Mouse (Mus musculus) bone marrow, adult 2 months (tissue): ENCODE measurements around the gene Podxl.

ENCODE experiments used
- CTCF ChIP-seq: fragments of 200-500 bp; IDR thresholded peaks from 2 replicates; pipeline ENCODE4 v1.5.1; 2011; ENCODE audit warnings: low read length, control low read depth; ENCODE audit not compliant: control insufficient read depth, insufficient read depth
- POLR2A ChIP-seq: fragments of 200-500 bp; IDR thresholded peaks from 2 replicates; pipeline ENCODE4 v1.6.1; 2011; ENCODE audit warnings: low read depth, mild to moderate bottlenecking, control low read depth, low read length, borderline replicate concordance; ENCODE audit not compliant: control insufficient read depth

- peak; percentile 82 for TF ChIP-seq CTCF
- no peak for TF ChIP-seq POLR2A
Measured at GRCm38 (mm10) chr6:31525231-31525900, 38.4 kb downstream of the Podxl start.
